Mouse (Mus musculus) spleen, postnatal 36 days (tissue): ENCODE results near the gene Junb.

Source experiments
- DNase-seq, 2 experiments: peaks; one replicate each; pipeline ENCODE4 v3.0.0; 2022; ENCODE audit warnings: low spot score in 2 of 2, mixed read lengths in 1 of 2

Junb gene

DNA sequence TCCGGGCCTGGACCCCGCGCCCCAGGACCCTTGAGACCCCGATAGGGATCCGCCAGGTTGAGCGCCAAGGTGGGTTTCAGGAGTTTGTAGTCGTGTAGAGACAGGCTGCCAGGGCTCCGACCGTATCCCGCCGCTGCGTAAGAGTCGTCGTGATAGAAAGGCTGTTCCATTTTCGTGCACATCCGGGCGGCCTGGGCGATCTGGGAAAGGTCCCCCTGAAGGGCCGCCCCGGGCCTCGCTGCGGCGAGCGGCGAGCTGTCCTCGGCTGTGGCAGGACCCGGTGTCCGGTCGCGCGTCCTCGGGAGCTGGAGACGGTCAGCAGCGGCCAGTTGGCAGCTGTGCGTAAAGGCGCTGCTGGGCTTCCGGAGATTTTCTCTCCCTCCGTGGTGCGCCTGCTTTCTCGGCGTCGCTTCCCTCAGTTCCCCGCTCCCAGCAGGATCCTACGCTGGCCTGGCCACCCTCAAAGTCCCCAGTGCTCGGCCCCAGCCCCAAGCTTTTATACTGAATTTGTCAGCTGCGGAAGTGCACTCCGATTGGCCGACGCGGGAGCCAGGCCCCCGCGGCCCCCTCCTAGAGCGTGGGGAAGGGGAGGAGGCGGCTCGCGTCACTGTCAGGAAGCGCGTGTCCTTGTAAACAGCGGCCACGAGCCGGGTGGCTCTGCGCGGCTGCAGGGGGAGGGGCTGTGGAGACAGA, at the start of gene Junb:
Gene Junb (minus strand): TSS at position 471 of the 693 bp plus-strand sequence.
- DNase-seq = peak; percentile 96 to 97

- no peak for DNase-seq
Measured at GRCm38 (mm10) chr8:85027922-85028321, 49.4 kb upstream of the Junb start.

DNA sequence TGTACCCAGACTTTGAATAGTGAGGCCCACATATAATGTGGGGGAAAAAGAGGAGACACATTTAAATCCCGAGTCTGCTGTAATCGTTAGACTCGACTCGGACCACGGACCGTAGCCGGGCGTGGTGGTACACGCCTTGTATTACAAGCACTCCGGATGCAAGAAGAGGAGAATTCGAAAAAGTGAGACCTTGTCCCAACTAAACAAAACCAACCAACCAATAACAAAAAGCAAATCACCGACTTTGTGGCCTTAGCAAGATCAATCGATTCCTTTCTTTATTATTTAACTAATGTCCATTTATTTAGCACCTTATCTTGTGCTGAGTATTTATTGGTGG, 49.0 kb upstream of the Junb start:
- DNase-seq = peak in 1 of 2 experiments; percentile 48

GRCm38 (mm10) chr8:85026670-85027515, 48.4 kb upstream of the Junb start, which contains the start of gene Trir:
TSS of gene Trir (plus strand) at chr8:85026823.
- peak; percentile 97 to 98 for DNase-seq

DNA sequence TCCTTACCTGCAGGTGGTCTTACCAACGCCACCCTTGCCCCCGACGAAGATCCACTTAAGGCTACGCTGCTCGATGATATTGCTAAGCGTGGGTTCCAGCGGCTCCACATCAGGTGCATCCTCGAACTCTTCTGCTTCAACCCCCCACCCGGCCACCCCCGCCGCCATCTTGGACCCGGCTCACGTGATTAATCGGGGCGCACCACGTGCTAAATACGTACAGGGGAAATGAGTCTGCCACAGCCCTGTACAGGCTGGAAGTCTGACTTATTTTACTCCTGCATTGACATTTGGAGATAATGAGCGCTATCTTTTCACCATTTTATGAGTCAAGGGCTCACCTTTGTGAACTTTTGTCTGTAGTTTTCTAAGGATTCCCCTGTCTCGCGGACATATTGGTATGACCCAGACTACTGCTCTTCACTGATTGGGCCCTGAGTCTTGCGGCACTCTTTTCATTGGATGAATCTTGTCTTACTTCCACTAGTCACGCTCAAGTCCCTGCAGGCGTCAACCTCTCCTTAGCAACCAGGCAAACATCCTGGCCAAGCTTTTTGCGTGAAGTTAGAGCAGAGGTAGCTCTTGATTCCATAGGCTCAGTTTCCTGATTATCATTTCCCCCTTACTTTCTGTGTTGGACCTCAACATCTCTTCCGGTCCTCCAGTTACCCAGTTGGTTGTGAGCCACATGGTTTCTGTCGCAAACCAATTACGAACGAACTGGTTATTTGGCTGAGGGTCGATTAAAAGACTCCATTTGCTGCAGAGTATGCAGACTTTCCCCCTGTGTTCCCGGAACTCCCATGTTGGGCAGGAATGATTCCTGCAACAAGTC, 46.8 kb upstream of the Junb start, which contains the start of gene Asna1:
Gene Asna1 (minus strand): TSS at position 184 of the 835 bp plus-strand sequence.
- peak; percentile 84 to 89 for DNase-seq

DNA sequence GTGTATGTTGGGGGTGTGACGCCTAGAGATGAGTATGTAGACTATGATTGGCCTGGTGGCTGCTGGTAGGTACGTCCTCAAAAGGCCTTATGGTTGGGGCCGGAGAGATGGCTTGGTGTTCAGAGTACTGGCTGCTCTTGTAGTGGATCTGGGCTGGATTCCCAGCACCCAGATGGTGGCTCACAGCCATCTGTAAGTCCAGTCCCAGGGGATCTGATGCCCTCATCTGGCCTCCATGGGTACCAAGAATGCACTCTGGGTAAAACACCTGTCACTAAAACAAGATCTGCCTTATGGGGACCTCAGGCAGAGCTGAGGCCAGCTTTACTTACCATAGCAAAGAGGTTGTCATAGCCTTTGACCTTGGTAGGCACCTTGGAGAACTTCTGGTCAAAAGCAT, 45.3 kb upstream of the Junb start:
- no peak for DNase-seq

GRCm38 (mm10) chr8:85021514-85022055, 43.1 kb upstream of the Junb start:
- DNase-seq = no peak

- no peak for DNase-seq
Measured at GRCm38 (mm10) chr8:85017209-85017608, 38.7 kb upstream of the Junb start.

DNA sequence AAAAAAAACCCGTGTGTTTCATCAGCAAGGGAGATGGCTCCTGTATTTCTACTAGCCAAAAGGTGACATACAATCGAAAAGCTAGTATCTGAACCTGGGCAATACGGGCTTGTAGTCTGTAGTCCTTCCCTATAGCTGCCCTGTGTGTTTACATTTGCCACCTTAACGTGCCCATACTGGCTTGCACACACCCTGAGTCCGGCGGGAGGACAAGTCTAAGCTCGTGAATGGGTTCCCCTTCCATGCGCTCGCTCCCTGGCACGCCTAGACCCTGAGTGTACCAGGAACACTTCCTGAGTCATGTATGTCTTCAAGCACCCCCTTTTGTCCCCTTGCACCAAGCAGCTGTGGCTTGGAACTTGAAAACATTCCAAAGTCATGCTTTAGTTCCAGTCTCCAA, 38.2 kb upstream of the Junb start:
- DNase-seq = no peak

DNA sequence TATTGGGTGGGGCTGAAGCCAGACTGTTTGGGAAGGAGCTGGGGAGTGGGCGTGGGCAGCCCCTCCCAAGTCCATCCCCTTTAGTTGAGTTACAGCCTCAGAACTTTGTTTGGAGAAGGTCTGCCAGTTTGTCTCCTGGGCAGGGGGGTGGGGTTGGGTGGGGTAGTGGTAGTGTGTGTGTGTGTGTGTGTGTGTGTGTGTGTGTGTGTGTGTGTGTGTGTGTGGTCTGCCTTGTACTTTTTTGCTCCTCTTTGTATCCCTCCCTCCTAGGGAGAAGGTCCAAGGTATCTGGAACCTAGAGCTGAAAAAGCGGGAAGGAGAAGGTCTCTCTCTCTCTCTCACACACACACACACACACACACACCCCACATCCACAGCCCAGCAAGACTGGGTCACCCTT, 35.9 kb upstream of the Junb start, which contains the start of gene Best2:
Gene Best2 (minus strand): TSS at position 101 of the 400 bp plus-strand sequence.
- no peak for DNase-seq

GRCm38 (mm10) chr8:85013230-85013840, 34.8 kb upstream of the Junb start:
- peak; percentile 70 to 71 for DNase-seq

GRCm38 (mm10) chr8:85011242-85011641, 32.7 kb upstream of the Junb start:
- DNase-seq = no peak

DNA sequence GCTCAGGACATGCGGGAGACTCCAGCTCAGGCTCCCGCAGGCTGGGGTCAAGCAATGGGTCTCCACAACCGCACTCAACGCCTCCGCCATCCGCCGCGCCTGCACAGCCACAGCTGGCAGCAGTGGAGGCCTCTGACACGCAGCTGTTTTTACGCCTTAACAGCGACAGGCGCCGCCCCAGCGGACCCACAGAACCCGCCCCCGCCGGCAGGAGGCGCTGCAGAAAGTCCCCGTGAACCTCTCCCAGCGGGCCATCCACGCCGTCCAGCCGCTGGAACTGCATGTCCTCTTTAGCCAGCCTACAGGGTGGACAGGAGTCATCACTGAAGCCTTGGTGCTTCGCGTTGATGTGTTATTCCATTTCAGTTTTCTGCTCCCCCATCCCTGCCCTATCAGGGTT, 29.2 kb upstream of the Junb start:
- DNase-seq = no peak

DNA sequence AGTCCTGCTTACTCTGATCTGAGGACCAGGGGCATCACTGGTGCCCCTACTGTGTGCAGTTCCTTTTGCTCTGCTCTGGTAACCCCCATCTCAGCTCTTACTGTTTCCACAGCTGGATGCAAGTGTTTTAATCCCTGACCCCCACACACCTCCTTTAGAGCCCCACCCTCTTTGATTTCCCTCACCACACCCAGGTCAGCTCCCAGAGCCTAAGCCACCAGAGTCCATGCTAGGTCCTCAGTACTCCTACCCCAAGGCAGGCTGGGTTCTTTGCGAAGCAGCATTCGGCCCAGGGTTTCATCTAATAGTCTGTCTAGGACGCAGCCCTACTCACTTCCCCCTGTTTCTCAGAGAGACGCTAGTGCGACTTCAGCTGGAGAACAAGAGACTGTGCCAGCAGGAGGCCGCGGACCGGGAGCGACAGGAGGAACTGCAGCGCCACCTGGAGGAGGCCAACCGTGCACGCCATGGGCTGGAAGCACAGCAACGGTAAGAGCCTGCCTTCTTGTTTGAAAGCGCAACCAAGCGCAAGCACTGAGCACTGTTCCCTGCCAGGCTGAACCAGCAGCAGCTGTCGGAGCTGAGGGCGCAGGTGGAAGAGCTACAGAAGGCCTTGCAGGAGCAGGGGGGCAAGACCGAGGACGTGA, 19.3 kb upstream of the Junb start:
- DNase-seq = peak; percentile 88 to 89

GRCm38 (mm10) chr8:84996978-84997377, 18.5 kb upstream of the Junb start:
- no peak for DNase-seq

- no peak for DNase-seq
Measured at GRCm38 (mm10) chr8:84995680-84996079, 17.2 kb upstream of the Junb start.

- DNase-seq = no peak
Measured at GRCm38 (mm10) chr8:84994375-84994774, 15.9 kb upstream of the Junb start.

- DNase-seq = peak; percentile 40 to 61
Measured at GRCm38 (mm10) chr8:84990836-84991235, 12.3 kb upstream of the Junb start.

- DNase-seq = peak; percentile 96 to 97
Measured at GRCm38 (mm10) chr8:84990349-84990748, 11.8 kb upstream of the Junb start, which contains the start of gene Hook2. TSS of gene Hook2 (plus strand) at chr8:84990603.

- peak; percentile 84 to 93 for DNase-seq
Measured at GRCm38 (mm10) chr8:84989810-84990209, 11.3 kb upstream of the Junb start.
